Mouse (Mus musculus): Measurements from ENCODE around the gene Dnah11.
A peak's percentile ranks its signal among the peaks of the same experiment; 100 is the strongest.

Dnah11 gene

DNA sequence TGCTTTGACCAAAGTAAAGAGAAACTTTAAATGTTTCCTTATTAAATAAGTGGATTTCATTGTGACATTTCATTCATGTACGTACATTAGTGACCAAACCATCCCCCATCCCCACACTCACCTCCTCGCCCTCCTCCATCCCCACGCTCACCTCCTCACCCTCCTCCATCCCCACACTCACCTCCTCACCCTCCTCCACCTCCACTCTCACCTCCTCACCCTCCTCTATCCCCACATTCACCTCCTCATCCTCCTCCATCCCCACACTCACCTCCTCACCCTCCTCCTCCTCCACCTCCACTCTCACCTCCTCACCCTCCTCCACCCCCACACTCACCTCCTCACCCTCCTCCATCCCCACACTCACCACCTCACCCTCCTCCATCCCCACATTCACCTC is 337.6 kb downstream of the Dnah11 start:
- DNase-seq (ENCODE audit: low read depth, low spot score), result no peak

DNA sequence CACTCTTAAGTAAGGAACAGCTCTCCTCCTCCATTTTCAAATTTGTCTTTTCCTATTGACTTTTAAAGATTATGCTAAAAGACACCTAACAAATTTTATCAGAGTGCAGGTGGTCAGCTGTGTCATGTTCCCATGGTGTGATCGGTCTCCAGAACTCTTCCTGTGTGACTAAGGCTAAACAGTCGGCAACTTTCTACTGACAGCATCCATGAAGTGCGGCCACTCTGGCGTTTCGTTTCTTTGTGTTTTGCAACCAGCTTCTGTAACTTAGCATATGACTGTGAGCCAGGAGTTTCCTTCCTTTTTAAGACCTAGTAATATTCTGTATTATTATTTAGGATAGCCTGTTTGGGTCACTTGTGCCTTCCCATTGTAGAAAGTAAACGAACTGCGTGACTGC is 338.0 kb downstream of the Dnah11 start:
- no peak for DNase-seq (ENCODE audit: low read depth, low spot score)

DNA sequence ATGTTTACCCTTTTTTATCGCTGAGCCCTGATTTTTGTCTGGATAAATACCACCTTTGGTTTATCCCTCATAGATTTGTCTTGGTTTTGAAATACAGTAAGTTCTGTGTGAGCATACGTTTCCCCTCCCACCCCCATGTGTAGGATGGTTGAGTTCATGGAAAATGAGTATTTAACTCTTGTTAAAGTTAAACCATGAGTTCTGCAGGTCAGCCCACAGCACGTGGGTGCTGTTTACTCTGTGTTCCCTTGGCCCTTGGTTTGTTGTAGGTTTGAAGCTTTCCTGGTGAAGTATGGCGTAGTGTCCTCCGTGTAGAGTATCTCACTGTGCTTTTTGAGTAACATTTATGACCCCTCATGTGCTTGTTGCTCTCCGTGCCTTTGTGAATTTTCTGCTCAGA is 341.0 kb downstream of the Dnah11 start:
- DNase-seq (ENCODE audit: low read depth, low spot score), result no peak

DNA sequence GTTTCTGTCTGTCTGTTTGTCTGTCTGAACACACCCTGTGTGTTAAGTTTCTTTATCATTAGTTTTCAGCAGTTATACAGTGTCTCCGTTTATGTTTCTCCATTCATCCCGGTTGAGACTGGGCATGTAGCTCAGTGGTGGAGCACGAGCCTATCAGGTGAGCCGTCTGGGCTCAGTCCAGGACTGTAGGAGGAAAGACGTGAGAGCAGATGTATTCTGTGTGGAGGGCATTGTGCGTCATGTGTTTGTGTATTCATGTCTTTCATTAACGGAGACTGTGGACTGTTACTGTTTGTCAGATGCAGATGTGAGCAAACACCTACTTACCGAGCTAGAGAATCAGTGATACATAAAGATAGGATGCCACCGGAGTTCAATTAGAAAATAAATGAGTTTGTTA is 341.8 kb downstream of the Dnah11 start:
- no peak for DNase-seq (ENCODE audit: low read depth, low spot score)

DNA sequence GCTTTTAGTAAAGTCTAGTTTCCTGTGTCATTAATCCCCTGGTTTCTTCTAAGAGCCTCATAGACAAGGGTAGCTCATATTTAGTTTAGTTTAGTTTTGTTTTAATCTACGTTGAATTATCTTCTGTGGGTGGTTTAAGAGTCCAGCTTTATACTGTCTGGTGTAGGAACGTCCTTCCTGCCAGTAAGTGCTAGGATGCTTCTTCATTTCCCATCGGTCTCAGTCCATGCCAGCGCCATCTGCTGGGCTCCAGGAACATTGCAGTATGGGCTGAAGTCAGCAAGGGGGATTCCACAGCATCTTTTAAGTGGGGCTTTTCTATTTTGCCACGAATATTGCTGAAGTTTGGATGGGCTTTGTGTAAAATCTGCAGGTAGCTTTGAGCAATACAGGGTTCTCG is 345.5 kb downstream of the Dnah11 start:
- DNase-seq (ENCODE audit: low read depth, low spot score), result peak; percentile 6

DNA sequence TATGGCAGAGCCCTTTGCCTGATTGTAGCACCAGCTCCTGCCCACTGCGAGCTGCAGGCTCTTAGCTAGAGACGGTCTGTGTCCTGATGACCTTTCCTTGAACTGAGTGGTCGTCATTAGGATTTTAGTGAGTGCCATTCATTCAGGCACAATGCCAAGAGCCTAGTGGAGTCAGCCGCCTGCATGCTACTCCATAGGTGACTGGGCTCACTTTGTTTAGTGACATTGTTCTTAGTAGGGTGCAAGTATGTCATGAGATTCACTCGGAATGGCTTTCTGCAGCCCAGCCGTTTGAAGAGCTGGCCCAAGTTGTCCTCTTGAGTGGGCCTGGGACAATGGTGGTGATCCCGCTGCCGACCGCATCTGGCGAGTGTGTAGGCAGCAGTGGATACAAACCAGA is 348.4 kb downstream of the Dnah11 start:
- no peak for DNase-seq (ENCODE audit: low read depth, low spot score)

DNA sequence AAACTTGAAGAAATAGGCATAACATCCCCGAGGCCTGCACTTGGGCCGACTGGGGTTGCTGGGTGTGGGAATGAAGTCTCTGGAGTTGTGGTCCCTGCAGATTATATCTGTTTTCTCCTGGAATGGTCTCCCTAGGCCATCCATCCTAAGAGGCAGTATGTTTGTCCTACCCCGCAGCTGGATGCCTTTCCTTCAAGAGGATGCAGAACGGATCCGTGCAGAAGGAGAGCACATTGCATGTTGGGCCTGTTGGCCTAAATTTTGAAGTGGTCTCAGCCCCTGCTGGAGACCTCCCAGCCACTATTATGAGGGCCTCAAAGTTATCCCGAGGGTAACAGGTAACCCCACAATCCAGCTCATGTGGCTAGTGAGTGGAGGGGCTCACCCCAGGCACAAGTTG is 350.2 kb downstream of the Dnah11 start:
- no peak for DNase-seq (ENCODE audit: low read depth, low spot score)

DNA sequence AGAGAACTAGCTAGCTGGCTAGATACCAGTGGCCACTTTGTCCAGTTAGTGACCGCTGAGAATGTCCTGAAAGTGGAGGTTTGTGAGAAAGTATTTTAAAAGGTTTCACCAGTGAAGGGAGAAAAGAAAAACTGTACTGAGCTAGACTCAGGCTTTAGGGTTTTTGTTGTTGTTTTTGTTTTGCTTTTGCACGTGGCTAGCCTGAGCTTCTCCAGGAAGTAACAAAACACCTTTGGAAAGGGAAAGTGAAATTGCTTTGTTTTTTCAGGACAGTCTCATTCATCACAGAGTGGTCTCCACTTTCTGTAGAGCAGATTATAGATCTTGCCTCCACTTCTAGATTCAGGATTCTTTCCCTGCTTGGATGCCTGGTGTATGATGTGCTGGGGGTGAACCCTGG is 353.9 kb downstream of the Dnah11 start:
- no peak for DNase-seq (ENCODE audit: low read depth, low spot score)

DNA sequence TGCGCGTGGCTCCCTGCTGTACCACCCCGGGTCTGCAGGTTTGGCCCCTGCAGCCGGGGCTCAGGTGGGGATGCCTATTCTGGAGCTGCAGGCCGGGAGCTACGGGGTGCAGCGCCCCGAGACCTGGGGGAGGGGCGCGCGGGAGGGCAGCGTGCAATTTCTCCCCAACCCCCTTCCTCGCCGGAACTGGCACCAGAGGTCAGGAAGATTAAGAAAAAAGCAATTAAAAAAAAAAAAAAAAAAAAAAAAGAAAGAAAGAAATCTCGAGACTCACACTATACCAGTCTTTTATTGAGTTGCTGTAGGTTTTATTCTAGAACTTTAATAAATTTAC is 354.8 kb downstream of the Dnah11 start:
- DNase-seq (ENCODE audit: low read depth, low spot score), result no peak

DNA sequence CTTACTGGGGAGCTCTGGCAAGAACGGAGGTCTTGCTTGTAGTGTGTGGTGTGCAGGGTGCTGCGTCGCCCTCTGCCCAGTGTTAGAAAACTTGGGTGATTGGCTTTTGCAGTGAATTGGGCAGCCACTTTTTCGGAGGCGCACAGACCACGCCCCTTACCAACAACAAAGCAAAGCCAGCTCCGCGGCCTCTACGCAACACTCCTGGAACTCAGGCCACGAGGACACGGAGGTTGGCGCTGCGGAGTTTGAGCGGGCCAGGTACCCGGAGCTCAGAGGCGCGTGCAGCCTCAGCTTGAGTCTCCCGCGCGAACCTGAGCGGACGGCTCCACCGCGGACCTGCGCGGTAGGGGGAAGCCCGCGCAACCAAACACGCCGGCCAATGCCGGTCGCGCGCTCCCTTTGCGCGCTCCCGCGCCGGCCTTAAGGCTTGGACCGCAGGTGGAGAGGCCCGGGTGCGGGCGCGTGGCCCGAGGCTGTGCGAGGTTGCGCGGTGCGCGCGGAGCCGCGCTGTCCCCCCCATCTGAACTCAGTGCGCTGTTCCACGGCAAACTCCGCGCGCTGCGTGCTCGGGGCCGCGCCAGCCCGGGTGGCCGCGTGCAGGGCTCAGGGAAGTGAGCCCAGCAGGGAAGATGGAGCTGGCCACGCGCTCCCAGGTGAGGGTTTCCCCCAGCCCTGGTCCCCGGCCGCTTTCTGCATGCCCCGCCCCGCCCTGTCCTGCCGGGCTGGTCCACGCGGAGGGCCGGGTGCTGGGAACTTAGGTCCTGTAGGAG is 355.4 kb downstream of the Dnah11 start:
- DNase-seq (ENCODE audit: low read depth, low spot score), result peak; percentile 15

DNA sequence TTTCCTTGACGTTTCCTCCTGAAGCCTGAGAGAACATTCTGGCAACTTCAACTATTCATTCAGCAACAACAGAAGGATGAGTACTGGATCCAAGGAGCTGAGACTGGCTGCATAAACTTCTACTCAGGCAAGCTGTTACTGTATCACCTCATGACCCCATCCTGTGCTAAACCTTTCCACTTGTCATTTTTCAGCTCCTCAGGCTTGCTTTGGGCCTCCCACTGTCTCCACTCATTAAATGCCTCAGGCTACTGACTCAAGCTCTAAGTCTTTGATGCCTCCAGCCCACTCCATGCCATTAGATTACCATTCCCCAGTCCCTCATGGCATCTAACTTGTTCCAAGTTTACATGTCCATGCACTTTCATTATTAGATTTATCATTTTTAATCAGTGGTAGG is 356.2 kb downstream of the Dnah11 start:
- DNase-seq (ENCODE audit: low read depth, low spot score), result no peak

DNA sequence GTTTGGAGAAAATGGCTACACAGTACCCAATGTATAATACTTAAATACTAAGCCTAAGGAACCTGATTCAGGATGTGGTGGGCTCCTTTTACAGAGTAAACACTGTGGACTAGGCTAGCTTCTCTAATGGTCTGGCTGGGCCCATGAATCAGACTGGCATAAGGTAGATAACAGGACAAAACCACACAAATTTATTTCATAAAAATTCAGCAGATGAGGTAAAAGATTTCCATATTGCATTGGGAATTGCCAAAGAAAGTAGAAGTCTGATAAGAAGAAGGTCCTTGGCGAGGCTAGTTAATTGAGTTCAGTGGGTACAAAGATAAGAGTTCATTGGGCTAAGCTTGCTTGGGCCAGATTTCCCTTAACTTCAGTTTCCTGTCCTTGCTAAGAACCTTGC is 358.1 kb downstream of the Dnah11 start:
- no peak for DNase-seq (ENCODE audit: low read depth, low spot score)

DNA sequence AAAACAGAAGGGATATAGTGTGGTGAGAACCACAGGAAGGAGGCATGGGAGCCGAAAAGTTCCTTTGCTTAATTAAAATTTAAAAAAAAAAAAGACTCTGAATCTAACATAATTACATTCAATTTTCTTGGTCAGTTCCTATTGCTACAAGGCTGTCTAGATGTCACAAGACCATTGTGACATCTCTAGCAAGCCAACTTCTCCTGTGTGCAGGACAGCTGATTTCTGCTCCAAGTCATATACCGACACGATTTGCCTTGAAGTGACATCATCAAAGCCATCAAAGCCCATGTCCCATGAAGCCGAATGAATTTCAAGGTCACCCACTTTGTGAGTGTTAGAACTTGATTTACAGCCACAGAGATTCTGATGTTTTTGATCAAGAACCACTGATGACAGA is 361.5 kb downstream of the Dnah11 start:
- no peak for DNase-seq (ENCODE audit: low read depth, low spot score)

DNA sequence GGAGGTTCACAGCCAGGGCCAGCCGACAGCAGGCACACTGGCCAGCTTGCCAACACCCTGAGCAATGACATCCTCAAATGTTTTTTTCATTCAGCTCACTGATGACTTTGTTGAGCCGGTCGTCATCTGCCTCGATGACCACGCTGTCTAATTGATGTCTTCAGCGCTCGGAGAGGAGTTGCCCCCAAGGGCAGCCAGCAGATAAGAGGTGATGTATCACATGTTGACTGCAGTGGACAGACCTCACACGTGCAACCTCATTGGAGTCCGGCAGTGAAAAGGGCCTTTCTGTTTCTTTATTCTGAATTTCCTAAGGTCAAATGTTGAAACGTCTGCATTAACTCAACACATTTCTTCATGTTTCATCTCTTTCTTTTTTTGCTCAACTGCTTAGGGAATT is 363.5 kb downstream of the Dnah11 start:
- no peak for DNase-seq (ENCODE audit: low read depth, low spot score)

DNA sequence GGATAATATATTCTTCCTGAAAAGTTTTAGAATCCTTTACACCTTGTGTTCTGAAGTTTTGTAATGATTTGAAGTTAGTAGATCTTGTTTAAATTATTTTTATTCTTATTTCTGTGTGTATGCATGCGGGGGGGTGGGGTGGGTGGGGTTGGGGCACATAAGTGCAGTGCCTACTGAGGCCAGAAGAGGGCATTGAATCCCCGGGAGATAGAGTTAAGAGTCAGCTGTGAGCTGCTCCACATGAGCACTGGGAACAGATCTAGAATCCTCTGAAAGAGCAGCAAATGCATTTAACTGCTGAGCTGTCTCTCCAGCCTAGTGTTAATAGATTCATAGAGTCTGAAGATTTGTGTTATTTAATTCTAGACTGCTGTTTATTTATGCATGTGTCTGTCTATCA is 364.2 kb downstream of the Dnah11 start:
- DNase-seq (ENCODE audit: low read depth, low spot score), result no peak

DNA sequence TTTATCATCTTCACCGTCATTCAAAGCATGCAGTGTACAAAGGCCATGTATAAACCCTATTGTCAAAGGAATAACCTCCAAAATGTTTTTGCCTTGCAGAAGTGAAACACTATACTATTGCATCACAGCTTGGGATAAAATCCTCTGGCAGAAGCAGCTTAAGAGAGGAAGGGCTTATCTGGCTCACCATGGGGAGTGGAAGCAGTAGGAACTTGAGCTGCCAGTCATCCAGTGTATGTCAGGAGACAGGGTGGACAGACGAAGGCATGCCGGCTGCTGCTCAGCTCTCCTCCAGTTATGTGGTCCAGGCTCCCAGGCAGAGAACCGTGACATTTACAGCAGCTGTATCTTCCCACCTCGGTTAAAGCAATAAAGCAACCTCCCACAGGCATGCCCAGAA is 366.7 kb downstream of the Dnah11 start:
- no peak for DNase-seq (ENCODE audit: low read depth, low spot score)

DNA sequence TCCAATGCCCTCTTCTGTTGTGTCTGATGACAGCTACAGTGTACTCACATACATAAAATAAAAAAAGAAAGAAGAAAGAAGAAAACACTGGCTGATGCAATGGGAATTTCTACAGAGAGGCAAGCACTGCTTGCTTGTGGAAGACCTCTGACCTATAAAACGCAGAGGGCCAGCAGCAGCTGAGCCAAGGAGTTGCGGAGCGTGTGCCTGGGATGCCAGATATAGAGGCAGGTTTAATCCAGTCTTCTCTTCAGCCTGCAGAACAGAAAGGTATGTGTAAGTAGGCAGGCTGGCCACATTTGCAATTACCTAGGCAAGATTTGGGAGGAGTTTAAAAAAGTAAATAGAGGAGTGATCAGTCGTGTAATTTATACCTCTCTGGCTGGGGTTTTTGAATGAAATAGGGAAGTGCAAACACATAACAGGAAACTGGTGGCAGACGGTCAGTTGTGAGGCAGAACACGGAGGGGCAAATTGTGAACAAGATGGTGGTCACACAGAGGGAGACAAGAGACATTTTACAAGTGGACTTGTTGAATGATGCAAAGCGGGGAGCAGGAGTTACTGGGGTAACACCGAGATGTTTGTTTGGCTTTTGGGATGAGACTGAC is 367.4 kb downstream of the Dnah11 start:
- DNase-seq (ENCODE audit: low read depth, low spot score), result no peak

DNA sequence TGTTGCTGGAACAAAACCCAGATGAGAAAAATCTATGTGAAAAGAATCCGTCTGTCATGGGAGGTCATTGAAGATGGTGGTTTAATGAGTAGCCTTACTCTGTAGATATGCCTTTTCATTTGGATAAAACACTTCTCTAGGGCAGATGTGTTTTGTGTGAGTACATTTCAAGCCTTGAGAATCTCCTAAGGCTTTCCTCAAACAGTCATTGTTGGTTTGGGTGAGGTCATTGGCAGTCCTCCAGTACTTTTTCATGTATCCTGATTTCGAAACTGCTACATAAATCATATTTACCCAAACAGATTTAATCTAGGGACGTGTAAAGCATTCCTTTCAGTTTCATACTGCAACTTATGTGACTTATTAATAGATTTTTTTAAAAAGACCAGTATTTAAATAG is 370.5 kb downstream of the Dnah11 start:
- DNase-seq (ENCODE audit: low read depth, low spot score), result no peak
